In genomic region chr15:100641226-100641810, GRCm38 (mm10) we compare ENCODE assay signal across 16 mouse cellular contexts. TPM values are rescaled to one million over a fixed set of nuclear protein-coding genes. Genes with fewer than 3 reads are reported as not detected.
DNase-seq lines count a peak whose midpoint lies in the region.
"Had no signal": no experiment of that assay in that cellular context is flagged by ENCODE, and none has a peak within 500 bp of the region (broad histone marks: within the 10 kb centered on the region; RNA-seq: fewer than 3 reads in every experiment).

No protein-coding gene starts in this region.

- DNase-seq in heart, adult 18-20 months = peak; percentile 32 to 38
- no peak for DNase-seq in heart, adult 8-10 months (ENCODE audit: low spot score)
- DNase-seq in heart, postnatal 4 days = peak; percentile 21
- DNase-seq in heart, postnatal 36 days = no peak
- DNase-seq in kidney, postnatal 36 days = peak; percentile 42 to 56
- no peak for DNase-seq in kidney, postnatal 4 days
- DNase-seq in fibroblast of lung, adult 2 months (ENCODE audit: low read depth) = peak; percentile 17
- no peak for DNase-seq in left cerebral cortex, adult 18-20 months (ENCODE audit: low spot score in 2 of 2)
- DNase-seq: adrenal gland, postnatal 25 days; cerebellum, adult 9-10 months; gastrocnemius, postnatal 14 days; left cerebral cortex, postnatal 4 days; lung, adult 18-20 months; lung, postnatal 10 days; thymus, adult 2 months; thymus, postnatal 4 days had no signal

- intact Hi-C loops in heart, postnatal 36 days (cut with DNase I) = no loop called here

RNA-seq across cellular contexts. Expression of gene Smagp, which starts 4.6 kb away (rescaled TPM):
- 10 to 100 TPM; 11.3 to 18.5 TPM for total RNA-seq in heart, adult 18-20 months (2021)
- 10 to 100 TPM; 10.9 to 20.2 (median 11.9) TPM for total RNA-seq in heart, adult 8-10 months (2022)
- total RNA-seq in heart, postnatal 4 days (2021) = 10 to 100 TPM; 21.6 to 22.6 TPM
- 10 to 100 TPM; 13.7 to 15.8 TPM for total RNA-seq in heart, postnatal 36 days (2021)
- 1 to 10 TPM; 1.2 to 1.9 TPM for total RNA-seq in left cerebral cortex, adult 18-20 months (2021)

RNA-seq across cellular contexts. Expression of gene Dazap2, which starts 26.2 kb away (rescaled TPM):
- 100 to 1,000 TPM; 152 to 194 TPM for total RNA-seq in heart, adult 18-20 months (2021)
- total RNA-seq in heart, adult 8-10 months (2022) = 100 to 1,000 TPM; 170 to 189 (median 183) TPM
- 100 to 1,000 TPM; 147 to 155 TPM for total RNA-seq in heart, postnatal 4 days (2021)
- total RNA-seq in heart, postnatal 36 days (2021) = 100 to 1,000 TPM; 161 to 177 TPM
- total RNA-seq in left cerebral cortex, adult 18-20 months (2021) = 100 to 1,000 TPM; 114 to 119 TPM

RNA-seq across cellular contexts. Expression of gene Bin2, which starts 28.0 kb away (rescaled TPM):
- 1 to 10 TPM; 1.6 to 5.1 TPM for total RNA-seq in heart, adult 18-20 months (2021)
- total RNA-seq in heart, adult 8-10 months (2022) = 1 to 10 TPM in 2 of 4 experiments, under 1 TPM in 2; 0.84 to 2.6 (median 1.1) TPM
- 1 to 10 TPM; 1.6 to 2.0 TPM for total RNA-seq in heart, postnatal 4 days (2021)
- total RNA-seq in heart, postnatal 36 days (2021) = 1 to 10 TPM; 1.6 TPM
- 1 to 10 TPM; 5.2 to 5.4 TPM for total RNA-seq in left cerebral cortex, adult 18-20 months (2021)

RNA-seq across cellular contexts. Expression of gene Pou6f1, which starts 41.5 kb away (rescaled TPM):
- 10 to 100 TPM; 11.1 to 14.2 TPM for total RNA-seq in heart, adult 18-20 months (2021)
- 10 to 100 TPM; 11.1 to 17.3 (median 13.8) TPM for total RNA-seq in heart, adult 8-10 months (2022)
- 10 to 100 TPM; 26.3 to 29.3 TPM for total RNA-seq in heart, postnatal 4 days (2021)
- total RNA-seq in heart, postnatal 36 days (2021) = 10 to 100 TPM; 10.8 to 13.3 TPM
- 100 to 1,000 TPM; 119 to 127 TPM for total RNA-seq in left cerebral cortex, adult 18-20 months (2021)

RNA-seq across cellular contexts. Expression of gene Cela1, which starts 46.4 kb away (rescaled TPM):
- total RNA-seq in heart, adult 18-20 months (2021) = 1 to 10 TPM; 1.3 TPM
- 1 to 10 TPM; 1.1 to 2.0 (median 1.5) TPM for total RNA-seq in heart, adult 8-10 months (2022)
- not detected for total RNA-seq in heart, postnatal 4 days (2021)
- total RNA-seq in heart, postnatal 36 days (2021) = under 1 TPM in 1 of 2 experiments, not detected in 1; 0.98 TPM
- total RNA-seq in left cerebral cortex, adult 18-20 months (2021) = 1 to 10 TPM; 2.7 TPM
- total RNA-seq: gastrocnemius, postnatal 14 days had no signal

Comparison
In these comparisons a context has a peak if more than half of its experiments do, and no peak if none do; other contexts are left out.
1. DNase-seq: peak in heart, adult 18-20 months (2 of 2), heart, postnatal 4 days (single experiment), kidney, postnatal 36 days (2 of 2) and fibroblast of lung, adult 2 months (single experiment); none in heart, adult 8-10 months (single experiment), heart, postnatal 36 days (0 of 2), kidney, postnatal 4 days (0 of 2) and left cerebral cortex, adult 18-20 months (0 of 2).
2. RNA of gene Smagp, which starts 4.6 kb away (total RNA-seq): 21.6 to 22.6 TPM in heart, postnatal 4 days, 11.3 to 18.5 TPM in heart, adult 18-20 months, 13.7 to 15.8 TPM in heart, postnatal 36 days and 10.9 to 20.2 TPM in heart, adult 8-10 months; 1.2 to 1.9 TPM in left cerebral cortex, adult 18-20 months; every median in the first group is over 4 times any median in the second.